Mouse (Mus musculus): ENCODE results near the gene Slc2a1.

Slc2a1 gene

DNA sequence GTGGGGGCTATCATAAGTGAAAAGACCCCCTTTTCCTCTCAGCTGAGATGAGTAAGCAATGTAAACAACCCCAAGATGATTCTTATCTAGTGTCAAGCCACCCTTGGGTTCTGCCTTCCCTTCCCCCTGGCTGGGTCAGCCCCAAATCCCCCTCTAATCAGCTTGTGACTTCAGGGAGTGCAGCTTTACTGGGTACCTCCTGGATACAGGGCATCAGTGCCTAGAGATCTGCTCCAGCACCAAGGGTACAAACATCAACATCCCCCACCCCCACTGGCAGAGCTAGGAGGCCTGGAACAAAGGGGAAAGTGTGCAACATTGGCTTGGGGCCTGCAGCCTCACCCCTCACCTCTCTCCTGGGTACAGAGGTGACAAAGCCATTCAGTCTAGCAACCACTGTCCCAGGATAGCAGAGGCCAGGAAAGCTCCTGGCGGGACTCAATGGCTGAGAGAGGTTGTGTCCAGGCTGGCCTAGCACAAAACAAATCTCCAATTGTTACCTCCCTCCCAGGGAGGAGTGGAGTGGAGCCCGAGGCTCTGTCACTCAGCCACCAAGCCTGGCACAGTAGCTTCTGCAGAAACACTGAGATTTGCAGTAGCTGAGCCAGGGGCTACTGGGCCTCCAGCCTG is 3.9 kb downstream of the Slc2a1 start:
- ChIA-PET CTCF (interaction anchor here in 3 of 4 experiments (0.6 to 1.6 kb wide), 5 partner anchors 29 to 1618 kb away, joined by 3 to 6 read pairs (median 4); no protein-coding TSS in a partner anchor), POLR2A (interaction anchor here (0.5 to 14.3 kb wide), 30 partner anchors 7 to 202 kb away, joined by 3 to 375 read pairs (median 14); no protein-coding TSS in a partner anchor)

DNA sequence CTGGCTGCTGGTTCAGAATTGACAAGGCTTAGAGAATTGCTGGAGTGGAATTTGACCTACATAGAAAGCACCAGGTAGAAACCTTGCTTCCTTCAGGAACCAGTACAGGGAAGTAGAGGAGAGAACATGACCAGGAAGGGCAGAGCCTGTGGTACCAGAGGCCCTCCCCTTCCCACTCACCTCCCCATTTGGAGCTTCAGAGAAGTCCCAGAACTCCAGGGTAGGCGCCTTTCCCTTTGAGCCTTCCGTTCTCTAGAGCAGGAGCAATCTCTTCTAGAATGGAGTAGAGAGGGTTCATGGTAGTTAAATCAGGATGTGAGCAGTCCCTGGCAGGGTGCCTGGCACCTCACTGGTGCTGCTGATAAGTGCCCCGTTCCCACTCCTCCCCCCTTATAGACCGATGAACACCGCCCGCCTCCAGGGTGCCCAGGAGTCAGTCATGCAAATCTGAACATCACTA is 7.1 kb downstream of the Slc2a1 start:
- POLR2A ChIA-PET, result interaction anchor here in 3 of 4 experiments (0.7 to 17.0 kb wide), 19 partner anchors 7 to 117 kb away, joined by 3 to 375 read pairs (median 5); partner anchors contain the start of genes Slc2a1 (in 3 of the 3), AU022252 (in 1 of the 3) and P3h1 (in 1 of the 3)
- CTCF ChIA-PET, result interaction anchor here (0.6 to 1.5 kb wide), 4 partner anchors 22 to 112 kb away, joined by 3 to 9 read pairs (median 4); no protein-coding TSS in a partner anchor

DNA sequence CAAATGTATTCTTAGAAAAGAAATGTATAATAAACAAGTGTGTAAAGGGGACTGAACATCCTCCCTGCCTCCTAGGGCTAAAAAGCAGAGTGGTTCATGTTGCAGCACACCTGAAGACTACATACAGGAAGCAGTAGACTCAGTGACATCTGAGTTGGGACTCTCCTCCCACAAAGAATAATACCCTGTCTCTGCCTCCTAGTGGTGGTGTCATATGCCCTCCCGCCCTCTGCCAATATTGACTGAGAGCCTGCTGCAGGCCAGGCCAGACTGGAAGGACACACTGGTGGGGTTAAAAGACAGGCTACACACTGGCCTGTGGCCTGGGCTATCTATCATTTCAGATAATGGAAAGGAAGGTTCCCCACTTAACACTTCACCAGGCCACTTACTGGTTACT is 7.8 kb downstream of the Slc2a1 start:
- CTCF ChIA-PET, result interaction anchor here in 2 of 4 experiments (0.7 to 1.9 kb wide), 3 partner anchors 8 to 47 kb away, joined by 3 to 9 read pairs (median 3); partner anchors contain the start of gene Slc2a1 (in 2 of the 2)
- POLR2A ChIA-PET, result interaction anchor here in 3 of 4 experiments (0.6 to 17.0 kb wide), 23 partner anchors 8 to 178 kb away, joined by 3 to 375 read pairs (median 4); partner anchors contain the start of genes Slc2a1 (in 3 of the 3), AU022252 (in 1 of the 3), P3h1 (in 1 of the 3) and Ybx1 (in 1 of the 3)

DNA sequence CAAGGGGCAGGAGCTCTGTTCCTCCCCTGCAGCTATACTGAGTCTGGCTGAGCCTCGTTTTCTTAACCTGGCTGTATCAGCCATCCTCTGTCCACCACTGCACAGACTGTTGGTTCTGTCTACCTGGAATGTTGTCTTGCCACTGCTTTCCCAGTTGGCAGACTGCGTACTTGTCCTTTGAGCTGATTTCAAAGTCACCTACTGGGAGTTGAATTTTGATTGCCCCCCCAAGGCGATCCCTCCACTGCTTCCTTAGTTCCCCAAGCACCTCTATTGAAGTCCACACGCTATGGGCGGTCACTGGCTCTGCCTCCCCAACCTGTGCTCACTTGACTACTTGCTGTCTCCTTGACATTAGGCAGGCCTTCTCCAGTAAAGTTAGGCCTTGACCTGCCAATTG is 9.1 kb downstream of the Slc2a1 start:
- ChIA-PET CTCF (interaction anchor here in 3 of 4 experiments (0.9 to 1.9 kb wide), 3 partner anchors 9 to 39 kb away, joined by 3 to 9 read pairs (median 3); partner anchors contain the start of gene Slc2a1 (in 2 of the 3)), POLR2A (interaction anchor here (0.6 to 17.0 kb wide), 22 partner anchors 8 to 177 kb away, joined by 3 to 375 read pairs (median 4); partner anchors contain the start of genes Slc2a1 (in 4 of the 4), AU022252 (in 1 of the 4), P3h1 (in 1 of the 4) and Ybx1 (in 1 of the 4))

DNA sequence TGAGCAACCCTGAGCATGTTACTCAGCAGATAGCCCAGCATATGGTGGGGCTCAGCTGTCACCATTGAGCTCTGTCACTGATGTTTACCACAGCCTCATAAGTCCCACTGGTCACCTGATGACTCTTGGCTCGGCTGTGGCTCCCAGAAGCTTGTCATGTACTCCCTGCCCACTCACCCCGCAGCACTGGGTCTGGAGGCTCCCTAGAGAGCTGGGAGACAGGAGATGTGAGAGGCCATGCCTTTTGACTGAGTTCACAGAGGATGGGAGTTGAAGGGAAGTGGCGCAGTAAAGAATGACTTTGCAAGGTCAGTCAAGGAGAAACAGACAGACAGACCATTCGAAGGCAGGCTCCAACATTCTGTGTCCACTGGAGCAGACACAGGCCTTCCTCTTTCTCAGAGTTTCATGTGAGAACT is 10.2 kb downstream of the Slc2a1 start:
- ChIA-PET CTCF (interaction anchor here in 3 of 4 experiments (0.7 to 2.0 kb wide), 6 partner anchors 9 to 114 kb away, joined by 3 to 6 read pairs (median 4); partner anchors contain the start of gene Slc2a1 (in 2 of the 3)), POLR2A (interaction anchor here (0.7 to 17.0 kb wide), 30 partner anchors 8 to 373 kb away, joined by 3 to 375 read pairs (median 4); partner anchors contain the start of gene Slc2a1 (in 4 of the 4))

DNA sequence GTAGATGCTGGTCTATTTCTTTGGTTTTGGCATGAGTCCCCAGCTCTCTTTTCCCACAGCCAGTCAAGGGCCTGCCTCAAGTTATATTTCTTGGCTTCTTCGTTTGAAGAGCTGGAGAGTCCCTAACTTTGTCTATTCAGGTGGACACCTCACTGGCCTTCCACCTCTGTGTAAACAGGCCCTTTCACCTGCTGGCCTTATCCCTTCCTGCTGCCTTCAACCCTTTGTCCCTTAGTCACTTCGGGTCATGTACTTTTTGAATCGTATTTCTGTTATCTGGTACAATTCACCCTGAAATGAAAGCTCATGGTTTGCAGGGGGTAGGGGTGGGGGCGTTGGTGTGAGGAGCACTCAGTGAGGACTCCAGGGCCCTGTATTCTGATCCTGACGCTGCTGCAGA is 10.8 kb downstream of the Slc2a1 start:
- ChIA-PET CTCF (interaction anchor here in 2 of 4 experiments (1.4 to 2.0 kb wide), 3 partner anchors 10 to 22 kb away, joined by 5 to 6 read pairs (median 6); partner anchors contain the start of gene Slc2a1 (in 2 of the 2)), POLR2A (interaction anchor here (0.6 to 17.0 kb wide), 27 partner anchors 9 to 1509 kb away, joined by 3 to 375 read pairs (median 4); partner anchors contain the start of gene Slc2a1 (in 3 of the 4))

DNA sequence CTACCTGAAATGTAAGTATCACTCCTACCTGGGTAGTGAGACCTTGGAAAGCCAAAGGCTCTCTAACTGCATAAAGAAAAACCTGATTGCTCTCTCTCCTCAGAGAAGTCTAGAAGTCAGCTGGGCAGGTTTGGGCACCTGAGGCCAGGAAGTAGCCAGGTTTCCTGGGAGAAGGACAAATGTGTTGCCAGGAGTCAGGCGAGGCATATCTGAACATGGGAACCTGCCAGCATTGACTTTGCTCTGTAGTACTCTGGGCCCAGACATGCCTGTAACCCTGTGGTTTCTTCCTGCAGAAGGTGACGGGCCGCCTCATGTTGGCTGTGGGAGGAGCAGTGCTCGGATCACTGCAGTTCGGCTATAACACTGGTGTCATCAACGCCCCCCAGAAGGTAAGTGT is 11.6 kb downstream of the Slc2a1 start:
- POLR2A ChIA-PET, result interaction anchor here in 3 of 4 experiments (0.6 to 17.0 kb wide), 22 partner anchors 8 to 1510 kb away, joined by 3 to 375 read pairs (median 8); partner anchors contain the start of genes Slc2a1 (in 3 of the 3) and Ybx1 (in 1 of the 3)
- CTCF ChIA-PET, result interaction anchor here in 2 of 4 experiments (1.9 to 2.0 kb wide), 2 partner anchors 11 to 21 kb away, joined by 6 read pairs; partner anchors contain the start of gene Slc2a1 (in 1 of the 2)

DNA sequence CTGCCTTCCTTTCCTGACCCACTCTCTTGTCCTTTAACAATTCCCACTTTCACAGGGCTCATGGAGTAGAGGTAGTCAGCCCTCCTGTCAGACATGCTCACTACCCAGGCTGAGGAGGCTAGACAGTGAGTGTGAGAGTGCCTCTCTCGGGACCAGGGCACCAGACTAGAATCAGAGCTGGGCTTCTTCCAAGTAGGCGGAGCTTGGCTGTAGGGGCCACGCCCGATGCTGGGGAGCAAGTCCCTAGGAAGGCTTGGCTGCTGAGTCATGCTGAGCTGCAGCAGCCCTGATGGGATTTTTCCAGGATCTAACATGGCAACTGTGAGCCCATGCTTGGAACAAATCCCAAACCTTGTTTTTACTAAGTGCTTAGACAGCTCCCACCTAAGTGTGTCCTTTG is 12.7 kb downstream of the Slc2a1 start:
- CTCF ChIA-PET, result interaction anchor here (0.6 to 2.2 kb wide), 12 partner anchors 10 to 118 kb away, joined by 3 to 12 read pairs (median 4); partner anchors contain the start of gene Slc2a1 (in 3 of the 4)
- POLR2A ChIA-PET, result interaction anchor here (0.6 to 17.0 kb wide), 50 partner anchors 8 to 501 kb away, joined by 3 to 375 read pairs (median 4); partner anchors contain the start of genes Slc2a1 (in 4 of the 4), AU022252 (in 1 of the 4), P3h1 (in 1 of the 4) and Ybx1 (in 1 of the 4)

DNA sequence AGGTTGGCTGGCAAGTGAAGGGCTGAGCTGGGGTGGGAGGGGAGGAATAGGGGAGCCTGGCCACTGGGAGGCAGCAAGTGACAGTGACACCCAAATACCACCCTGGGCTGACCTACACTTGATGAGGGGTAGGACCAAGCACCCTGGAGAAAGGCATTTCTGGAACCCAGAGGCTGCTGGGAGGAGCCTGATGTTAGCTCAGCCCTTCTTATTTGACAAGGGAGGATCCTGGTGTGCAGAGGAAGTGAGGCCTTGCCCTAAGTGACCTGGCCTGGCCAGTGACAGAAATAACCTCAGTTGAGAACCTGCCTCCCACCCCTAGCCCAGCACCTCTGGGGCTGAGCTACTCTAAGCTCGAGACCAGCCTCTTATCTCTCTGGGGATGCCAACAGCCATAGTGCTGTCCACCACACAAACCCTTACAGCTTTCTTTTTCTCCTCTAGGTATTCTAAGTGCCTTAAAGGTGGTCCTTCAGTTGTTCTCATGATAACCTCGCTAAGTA is 16.3 kb downstream of the Slc2a1 start:
- ChIA-PET CTCF (interaction anchor here in 1 of 4 experiments (0.9 to 1.1 kb wide), 3 partner anchors 9 to 32 kb away, joined by 3 to 5 read pairs (median 3); no protein-coding TSS in a partner anchor), POLR2A (interaction anchor here (0.5 to 17.0 kb wide), 21 partner anchors 8 to 1050 kb away, joined by 3 to 375 read pairs (median 4); partner anchors contain the start of genes Slc2a1 (in 3 of the 4) and Ybx1 (in 1 of the 4))

DNA sequence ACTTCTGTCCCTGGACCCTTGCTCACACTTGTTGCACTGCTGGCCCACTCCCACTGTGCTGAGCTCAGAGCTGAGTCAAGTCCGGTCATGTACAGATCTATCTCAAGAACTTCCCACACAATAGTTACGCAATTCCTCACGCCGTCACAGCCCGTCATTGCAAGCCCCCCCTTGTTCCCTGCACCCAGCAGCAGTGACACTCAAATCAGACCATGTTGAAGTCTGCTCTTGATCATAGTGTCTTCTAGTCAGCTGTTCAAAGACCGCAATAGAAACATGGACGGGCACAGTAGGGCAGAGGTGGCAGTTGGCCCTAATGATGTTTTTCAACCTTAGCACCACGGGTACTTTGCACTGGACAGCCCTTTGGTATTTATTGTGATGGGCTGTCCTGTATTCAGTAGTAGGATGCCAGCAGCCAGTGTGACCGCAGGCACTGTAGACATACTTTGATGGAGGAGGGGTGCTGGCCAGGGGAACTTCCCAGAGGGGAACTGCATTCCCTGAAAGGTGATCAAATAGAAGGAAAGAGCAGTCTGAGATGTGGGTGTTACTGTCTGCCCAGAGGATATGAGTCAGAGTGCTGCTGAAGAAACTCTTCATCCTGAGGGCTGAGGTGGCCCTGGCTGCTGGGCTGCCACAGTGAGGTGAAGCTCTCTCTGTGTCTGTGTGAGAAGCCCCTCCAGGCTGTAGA is 17.2 kb downstream of the Slc2a1 start:
- ChIA-PET POLR2A (interaction anchor here in 3 of 4 experiments (0.5 to 17.0 kb wide), 26 partner anchors 9 to 503 kb away, joined by 3 to 375 read pairs (median 4); partner anchors contain the start of genes Slc2a1 (in 3 of the 3) and Ybx1 (in 1 of the 3)), CTCF (interaction anchor here in 1 of 4 experiments (0.5 to 1.1 kb wide), 4 partner anchors 13 to 36 kb away, joined by 3 to 5 read pairs (median 3); no protein-coding TSS in a partner anchor)

DNA sequence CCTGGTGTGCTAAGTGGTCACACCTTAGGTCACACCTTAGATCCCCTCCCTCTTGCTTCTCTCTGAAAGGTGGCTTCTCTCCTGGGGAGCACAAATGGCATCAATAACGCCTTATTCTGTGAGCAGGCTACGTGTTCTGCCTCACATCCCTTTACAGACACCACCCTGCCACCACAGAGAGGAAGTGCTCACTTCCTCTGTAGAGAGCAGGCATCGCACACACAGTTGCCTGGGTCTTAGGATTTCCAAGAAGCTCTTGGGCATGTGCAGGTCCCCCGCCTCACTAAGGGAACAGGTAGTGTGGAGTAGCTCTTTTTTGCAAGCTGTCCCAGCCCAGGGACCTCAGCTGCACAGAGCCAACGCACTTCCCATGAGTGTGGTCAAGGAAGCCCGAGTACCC is 18.7 kb downstream of the Slc2a1 start:
- CTCF ChIA-PET, result no interaction called here

DNA sequence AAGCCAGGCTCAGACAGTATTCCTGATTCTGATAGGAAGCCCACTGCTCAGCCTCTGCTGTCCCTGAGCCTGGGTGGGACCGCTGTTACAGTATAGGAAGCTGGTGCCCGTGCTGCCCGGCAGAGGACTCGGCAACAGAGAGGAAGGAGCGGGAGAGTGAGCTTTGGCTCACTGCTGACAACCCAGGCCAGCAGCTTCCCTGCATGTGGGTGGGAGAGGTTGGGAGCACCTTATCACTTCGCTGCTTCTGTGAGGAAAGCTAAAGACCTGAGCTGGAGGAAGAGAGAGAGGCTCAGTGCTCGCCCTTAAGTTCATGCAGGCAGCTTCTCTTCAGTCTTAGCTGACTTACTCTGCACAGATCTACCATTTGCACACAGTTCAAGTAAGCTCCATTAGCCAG is 20.0 kb downstream of the Slc2a1 start:
- ChIA-PET POLR2A (interaction anchor here (0.6 to 17.0 kb wide), 24 partner anchors 8 to 123 kb away, joined by 3 to 375 read pairs (median 4); partner anchors contain the start of gene Slc2a1 (in 3 of the 4)), CTCF (interaction anchor here in 2 of 4 experiments (0.6 to 0.8 kb wide), 2 partner anchors 122 to 123 kb away, joined by 3 read pairs; no protein-coding TSS in a partner anchor)

More for the DNA sequence above, 18.7 kb downstream of the Slc2a1 start:
- POLR2A ChIA-PET, result interaction anchor here (0.8 to 17.0 kb wide), 20 partner anchors 8 to 130 kb away, joined by 3 to 375 read pairs (median 6); partner anchors contain the start of gene Slc2a1 (in 3 of the 4)

DNA sequence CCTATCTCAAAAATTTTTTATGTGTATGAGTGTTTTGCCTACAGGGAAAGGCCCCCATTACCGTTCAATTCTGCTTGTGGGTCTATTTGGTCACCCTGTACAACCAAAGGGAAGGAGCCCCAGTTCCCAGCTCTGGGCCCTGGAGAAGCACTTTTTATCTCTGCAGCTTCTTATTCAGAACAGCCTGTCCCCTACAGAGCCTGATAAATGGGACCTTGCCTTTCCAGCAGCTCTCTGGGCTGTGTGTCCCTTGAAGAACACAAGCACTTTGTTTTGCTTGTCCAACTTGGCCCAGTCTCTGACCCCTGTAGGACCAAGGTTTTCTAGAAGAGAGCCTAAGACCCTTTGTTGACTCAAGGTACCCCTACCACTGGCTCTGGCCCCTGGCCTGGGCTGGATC is 20.6 kb downstream of the Slc2a1 start:
- ChIA-PET POLR2A (interaction anchor here (0.5 to 17.0 kb wide), 20 partner anchors 8 to 122 kb away, joined by 3 to 375 read pairs (median 4); partner anchors contain the start of gene Slc2a1 (in 3 of the 4)), CTCF (interaction anchor here in 2 of 4 experiments (0.6 to 0.8 kb wide), 2 partner anchors 122 to 123 kb away, joined by 3 read pairs; no protein-coding TSS in a partner anchor)

DNA sequence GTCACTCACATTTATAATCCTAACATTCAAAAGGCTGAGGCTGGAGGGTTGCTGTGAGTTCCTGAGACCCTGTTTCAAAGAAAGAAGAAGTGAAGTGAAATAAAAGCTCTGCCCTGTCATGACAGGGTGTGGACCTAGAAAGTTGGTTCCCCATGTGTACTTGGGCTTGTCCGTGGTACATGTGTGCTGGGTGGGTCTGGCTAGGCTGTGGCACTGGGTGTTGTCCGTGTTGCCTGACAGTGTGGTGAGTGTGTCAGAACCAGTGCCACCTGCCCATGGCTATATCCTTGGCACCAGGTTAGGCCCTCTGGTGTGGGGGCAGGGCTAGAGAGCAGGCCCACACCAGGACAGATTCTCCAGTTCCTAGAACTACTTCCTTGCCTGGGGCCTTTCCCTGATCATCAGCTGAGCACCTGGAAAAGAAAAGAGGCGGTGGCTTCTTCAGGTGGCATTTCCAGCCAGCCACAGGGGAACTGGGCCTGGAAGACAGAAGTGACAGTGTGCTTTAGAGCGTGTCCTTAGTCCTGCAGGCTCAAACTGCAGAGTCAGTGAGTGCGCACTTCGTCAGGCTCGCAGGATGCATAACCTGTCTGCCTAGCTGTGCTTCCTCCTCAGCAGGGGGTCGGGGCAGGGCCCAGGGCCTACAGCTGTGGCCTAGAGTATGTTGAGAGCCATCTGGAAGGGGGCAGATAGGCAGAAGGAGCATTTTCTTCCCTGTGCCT is 22.8 kb downstream of the Slc2a1 start:
- CTCF ChIA-PET, result interaction anchor here in 1 of 4 experiments (1.0 kb wide), 1 partner anchor 10 kb away, joined by 3 read pairs; no protein-coding TSS in a partner anchor
- POLR2A ChIA-PET, result interaction anchor here (0.6 to 17.0 kb wide), 14 partner anchors 10 to 120 kb away, joined by 3 to 375 read pairs (median 4); partner anchors contain the start of gene Slc2a1 (in 3 of the 4)

DNA sequence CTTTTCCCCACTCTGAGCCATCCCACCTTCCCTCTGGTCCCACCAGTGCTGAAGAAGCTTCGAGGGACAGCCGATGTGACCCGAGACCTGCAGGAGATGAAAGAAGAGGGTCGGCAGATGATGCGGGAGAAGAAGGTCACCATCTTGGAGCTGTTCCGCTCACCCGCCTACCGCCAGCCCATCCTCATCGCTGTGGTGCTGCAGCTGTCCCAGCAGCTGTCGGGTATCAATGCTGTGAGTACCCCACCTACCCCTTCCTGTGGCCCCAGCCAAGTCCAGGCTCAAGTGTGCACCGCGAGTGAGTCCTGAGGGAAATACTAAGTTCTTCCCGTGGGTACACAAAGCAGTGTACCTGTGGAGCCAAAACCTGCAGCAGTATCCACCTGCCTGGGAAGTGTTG is 24.8 kb downstream of the Slc2a1 start:
- POLR2A ChIA-PET, result interaction anchor here in 3 of 4 experiments (1.1 to 12.9 kb wide), 13 partner anchors 6 to 127 kb away, joined by 3 to 254 read pairs (median 12); partner anchors contain the start of gene Slc2a1 (in 3 of the 3)
- CTCF ChIA-PET, result interaction anchor here in 2 of 4 experiments (0.5 to 1.4 kb wide), 3 partner anchors 9 to 897 kb away, joined by 3 to 4 read pairs (median 3); no protein-coding TSS in a partner anchor

DNA sequence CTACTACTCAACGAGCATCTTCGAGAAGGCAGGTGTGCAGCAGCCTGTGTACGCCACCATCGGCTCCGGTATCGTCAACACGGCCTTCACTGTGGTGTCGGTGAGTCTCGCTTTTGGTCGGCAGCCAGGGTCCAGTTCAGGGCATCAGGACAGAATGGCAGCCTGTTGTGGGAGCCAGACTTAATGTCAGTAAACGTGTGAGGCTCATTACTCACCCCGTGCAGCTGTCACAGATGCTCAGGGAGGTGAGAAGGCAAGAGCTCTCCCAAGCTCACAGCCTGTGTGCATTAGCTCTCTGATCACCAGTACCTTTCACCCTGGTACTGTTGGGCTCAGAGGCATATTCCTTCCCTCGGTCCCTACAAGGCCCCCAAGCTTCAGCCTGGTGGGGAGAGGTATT is 25.3 kb downstream of the Slc2a1 start:
- ChIA-PET POLR2A (interaction anchor here in 3 of 4 experiments (0.9 to 12.9 kb wide), 15 partner anchors 7 to 128 kb away, joined by 3 to 254 read pairs (median 6); partner anchors contain the start of gene Slc2a1 (in 3 of the 3)), CTCF (interaction anchor here in 1 of 4 experiments (1.0 to 1.4 kb wide), 3 partner anchors 9 to 23 kb away, joined by 3 to 4 read pairs (median 3); no protein-coding TSS in a partner anchor)

Measured in embryonic stem cell, embryonic (primary cell).